Mouse (Mus musculus): ENCODE measurements around the gene Acot7. TPM values are rescaled to one million over a fixed set of nuclear protein-coding genes. Genes with fewer than 3 reads are reported as not detected.

Acot7 gene
- polyA plus RNA-seq, 1 experiment from 2014 or later: 51.1 TPM

GRCm38 (mm10) chr4:152135363-152135762 is 42.6 kb upstream of the Acot7 start:
- ATAC-seq (replicated peaks; ENCODE audit: low FRiP score): no peak
- 78% methylated on average over 12 of the region's 12 CpGs for WGBS
- H3K27me3 ChIP-seq (replicated peaks; ENCODE audit: control insufficient read depth, insufficient read depth, low read length): peaks cover 41% of the 10 kb centered on the region

GRCm38 (mm10) chr4:152136112-152136875 is 41.6 kb upstream of the Acot7 start:
- H3K4me2 ChIP-seq: no peak overlapping the region
- no peaks in the 10 kb centered on the region for H3K9me3 ChIP-seq (ENCODE audit: control insufficient read depth, low read length)
- 39% methylated on average over 6 of the region's 6 CpGs for WGBS
- peaks cover 11% of the 10 kb centered on the region for H3K4me1 ChIP-seq (replicated peaks; ENCODE audit: control insufficient read depth, insufficient read depth, low read length)
- H3K36me3 ChIP-seq (ENCODE audit: control insufficient read depth, insufficient read depth, low read length): no peaks in the 10 kb centered on the region
- H3K27me3 ChIP-seq (replicated peaks; ENCODE audit: control insufficient read depth, insufficient read depth, low read length): peaks cover 34% of the 10 kb centered on the region
- ATAC-seq (replicated peaks; ENCODE audit: low FRiP score) (no peak), DNase-seq (ENCODE audit: low spot score) (no peak)
- H3K27ac ChIP-seq (ENCODE audit: low read depth, low read length): no peak overlapping the region
- no peak overlapping the region for H3K4me3 ChIP-seq (ENCODE audit: low read depth, low read length)
- no peak overlapping the region for H3K9ac ChIP-seq (ENCODE audit: low read depth, low read length)

More at GRCm38 (mm10) chr4:152135363-152135762, 42.6 kb upstream of the Acot7 start:
- H3K36me3 ChIP-seq (ENCODE audit: control insufficient read depth, insufficient read depth, low read length): no peaks in the 10 kb centered on the region
- H3K9ac ChIP-seq (ENCODE audit: low read depth, low read length): no peak overlapping the region
- H3K4me3 ChIP-seq (ENCODE audit: low read depth, low read length): no peak overlapping the region
- peaks cover 14% of the 10 kb centered on the region for H3K4me1 ChIP-seq (replicated peaks; ENCODE audit: control insufficient read depth, insufficient read depth, low read length)
- no peak overlapping the region for H3K4me2 ChIP-seq
- DNase-seq (ENCODE audit: low spot score): no peak
- no peaks in the 10 kb centered on the region for H3K9me3 ChIP-seq (ENCODE audit: control insufficient read depth, low read length)
- no peak overlapping the region for H3K27ac ChIP-seq (ENCODE audit: low read depth, low read length)

GRCm38 (mm10) chr4:152136876-152137250 is 41.1 kb upstream of the Acot7 start:
- no peak overlapping the region for H3K4me3 ChIP-seq (ENCODE audit: low read depth, low read length)
- no peak overlapping the region for H3K9ac ChIP-seq (ENCODE audit: low read depth, low read length)
- H3K4me1 ChIP-seq (replicated peaks; ENCODE audit: control insufficient read depth, insufficient read depth, low read length): peaks cover 8% of the 10 kb centered on the region
- no peak for DNase-seq (ENCODE audit: low spot score)
- peaks cover 31% of the 10 kb centered on the region for H3K27me3 ChIP-seq (replicated peaks; ENCODE audit: control insufficient read depth, insufficient read depth, low read length)
- H3K9me3 ChIP-seq (ENCODE audit: control insufficient read depth, low read length): no peaks in the 10 kb centered on the region
- 88% methylated on average over 2 of the region's 2 CpGs for WGBS
- no peak overlapping the region for H3K4me2 ChIP-seq
- H3K36me3 ChIP-seq (ENCODE audit: control insufficient read depth, insufficient read depth, low read length): no peaks in the 10 kb centered on the region
- ATAC-seq (replicated peaks; ENCODE audit: low FRiP score): no peak
- no peak overlapping the region for H3K27ac ChIP-seq (ENCODE audit: low read depth, low read length)

- peaks cover 8% of the 10 kb centered on the region for H3K4me1 ChIP-seq (replicated peaks; ENCODE audit: control insufficient read depth, insufficient read depth, low read length)
- H3K4me2 ChIP-seq: peak overlapping the region; percentile 83
- peaks cover 17% of the 10 kb centered on the region for H3K27me3 ChIP-seq (replicated peaks; ENCODE audit: control insufficient read depth, insufficient read depth, low read length)
- WGBS: 3% methylated on average over 50 of the region's 51 CpGs
- H3K27ac ChIP-seq (ENCODE audit: low read depth, low read length): no peak overlapping the region
- H3K9me3 ChIP-seq (ENCODE audit: control insufficient read depth, low read length): no peaks in the 10 kb centered on the region
- peak; percentile 92 for DNase-seq (ENCODE audit: low spot score)
- no peak overlapping the region for H3K9ac ChIP-seq (ENCODE audit: low read depth, low read length)
- H3K36me3 ChIP-seq (ENCODE audit: control insufficient read depth, insufficient read depth, low read length): no peaks in the 10 kb centered on the region
- ATAC-seq (replicated peaks; ENCODE audit: low FRiP score): peak; percentile 89
- H3K4me3 ChIP-seq (ENCODE audit: low read depth, low read length): peak overlapping the region; percentile 56
These were observed 39.3 kb upstream of the Acot7 start for GRCm38 (mm10) chr4:152138497-152139260.

GRCm38 (mm10) chr4:152140441-152140840 is 37.5 kb upstream of the Acot7 start:
- no peak overlapping the region for H3K9ac ChIP-seq (ENCODE audit: low read depth, low read length)
- H3K36me3 ChIP-seq (ENCODE audit: control insufficient read depth, insufficient read depth, low read length): no peaks in the 10 kb centered on the region
- 28% methylated on average over 6 of the region's 6 CpGs for WGBS
- peaks cover 12% of the 10 kb centered on the region for H3K27me3 ChIP-seq (replicated peaks; ENCODE audit: control insufficient read depth, insufficient read depth, low read length)
- no peak overlapping the region for H3K4me2 ChIP-seq
- DNase-seq (ENCODE audit: low spot score) (no peak), ATAC-seq (replicated peaks; ENCODE audit: low FRiP score) (no peak)
- no peaks in the 10 kb centered on the region for H3K9me3 ChIP-seq (ENCODE audit: control insufficient read depth, low read length)
- H3K27ac ChIP-seq (ENCODE audit: low read depth, low read length): no peak overlapping the region
- peaks cover 8% of the 10 kb centered on the region for H3K4me1 ChIP-seq (replicated peaks; ENCODE audit: control insufficient read depth, insufficient read depth, low read length)
- no peak overlapping the region for H3K4me3 ChIP-seq (ENCODE audit: low read depth, low read length)

GRCm38 (mm10) chr4:152141521-152142135 is 36.3 kb upstream of the Acot7 start:
- no peaks in the 10 kb centered on the region for H3K9me3 ChIP-seq (ENCODE audit: control insufficient read depth, low read length)
- H3K9ac ChIP-seq (ENCODE audit: low read depth, low read length): no peak overlapping the region
- H3K36me3 ChIP-seq (ENCODE audit: control insufficient read depth, insufficient read depth, low read length): no peaks in the 10 kb centered on the region
- no peak overlapping the region for H3K4me3 ChIP-seq (ENCODE audit: low read depth, low read length)
- H3K27ac ChIP-seq (ENCODE audit: low read depth, low read length): no peak overlapping the region
- no peak overlapping the region for H3K4me2 ChIP-seq
- no peak for DNase-seq (ENCODE audit: low spot score)
- ATAC-seq (replicated peaks; ENCODE audit: low FRiP score): no peak
- peaks cover 8% of the 10 kb centered on the region for H3K4me1 ChIP-seq (replicated peaks; ENCODE audit: control insufficient read depth, insufficient read depth, low read length)
- WGBS: 78% methylated on average over 8 of the region's 8 CpGs
- peaks cover 12% of the 10 kb centered on the region for H3K27me3 ChIP-seq (replicated peaks; ENCODE audit: control insufficient read depth, insufficient read depth, low read length)

- H3K9ac ChIP-seq (ENCODE audit: low read depth, low read length): no peak overlapping the region
- no peak overlapping the region for H3K4me2 ChIP-seq
- WGBS: 33% methylated on average over 1 of the region's 1 CpGs
- DNase-seq (ENCODE audit: low spot score): no peak
- no peaks in the 10 kb centered on the region for H3K9me3 ChIP-seq (ENCODE audit: control insufficient read depth, low read length)
- no peak overlapping the region for H3K4me3 ChIP-seq (ENCODE audit: low read depth, low read length)
- no peaks in the 10 kb centered on the region for H3K36me3 ChIP-seq (ENCODE audit: control insufficient read depth, insufficient read depth, low read length)
- no peak for ATAC-seq (replicated peaks; ENCODE audit: low FRiP score)
- H3K4me1 ChIP-seq (replicated peaks; ENCODE audit: control insufficient read depth, insufficient read depth, low read length): peaks cover 5% of the 10 kb centered on the region
- H3K27me3 ChIP-seq (replicated peaks; ENCODE audit: control insufficient read depth, insufficient read depth, low read length): peaks cover 9% of the 10 kb centered on the region
- no peak overlapping the region for H3K27ac ChIP-seq (ENCODE audit: low read depth, low read length)
These were observed 34.3 kb upstream of the Acot7 start for GRCm38 (mm10) chr4:152143632-152144031.

- no peak overlapping the region for H3K4me3 ChIP-seq (ENCODE audit: low read depth, low read length)
- peaks cover 26% of the 10 kb centered on the region for H3K27me3 ChIP-seq (replicated peaks; ENCODE audit: control insufficient read depth, insufficient read depth, low read length)
- no peak overlapping the region for H3K4me2 ChIP-seq
- WGBS: 59% methylated on average over 10 of the region's 10 CpGs
- no peaks in the 10 kb centered on the region for H3K9me3 ChIP-seq (ENCODE audit: control insufficient read depth, low read length)
- no peak overlapping the region for H3K27ac ChIP-seq (ENCODE audit: low read depth, low read length)
- no peaks in the 10 kb centered on the region for H3K36me3 ChIP-seq (ENCODE audit: control insufficient read depth, insufficient read depth, low read length)
- peaks cover 3% of the 10 kb centered on the region for H3K4me1 ChIP-seq (replicated peaks; ENCODE audit: control insufficient read depth, insufficient read depth, low read length)
- ATAC-seq (replicated peaks; ENCODE audit: low FRiP score) (no peak), DNase-seq (ENCODE audit: low spot score) (no peak)
- H3K9ac ChIP-seq (ENCODE audit: low read depth, low read length): no peak overlapping the region
These were observed 32.5 kb upstream of the Acot7 start for GRCm38 (mm10) chr4:152145473-152145872.

Data from liver, embryonic 11.5 days (tissue).